In the genomic region with DNA sequence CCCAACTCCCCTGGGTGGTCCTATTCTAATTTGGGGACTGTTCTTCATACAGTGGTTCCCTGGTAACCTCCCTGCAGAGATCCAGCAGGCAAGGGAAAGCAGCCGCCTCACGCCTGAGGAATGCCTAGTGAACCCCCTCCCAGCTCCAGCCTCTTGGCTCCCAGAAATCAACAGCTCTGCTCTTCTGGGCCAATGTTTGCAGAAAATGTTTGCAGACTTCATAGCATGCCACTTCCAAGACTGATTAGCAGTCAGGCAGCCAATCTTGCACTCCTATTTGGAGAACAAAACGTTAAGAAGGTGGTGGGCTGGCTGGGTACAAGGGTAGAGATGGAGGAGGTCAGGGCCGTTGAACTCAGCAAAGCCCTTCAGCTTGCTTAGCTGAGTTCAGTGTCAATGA, we compare ENCODE assay signal across 9 mouse cellular contexts.
A peak's percentile ranks its signal among the peaks of the same experiment; 100 is the strongest.
DNase-seq lines count a peak whose midpoint lies in the region; ATAC-seq and TF ChIP-seq lines count a peak whose summit lies in the region.
"Had no signal": no experiment of that assay in that cellular context is flagged by ENCODE, and none has a peak within 500 bp of the region (broad histone marks: within the 10 kb centered on the region; RNA-seq: fewer than 3 reads in every experiment).

No protein-coding gene starts in this region.

- ATAC-seq in liver, embryonic 12.5 days = no peak
- peak; percentile 90 for ATAC-seq in lung, embryonic 14.5 days (ENCODE audit: insufficient read depth)
- ATAC-seq: activated CD4-positive, CD25-positive, alpha-beta regulatory T cell, adult 4 months had no signal

- TF ChIP-seq POLR2A in liver, adult 2 months (IDR thresholded peaks at IDR 0.05; ENCODE audit: extremely low read depth, insufficient read depth, low read length) = no peak

- peak overlapping the region; percentile 27 for H3K27ac ChIP-seq in liver, adult 2 months (replicated peaks; ENCODE audit: insufficient read depth, low read depth, low read length)
- H3K27ac ChIP-seq in liver, embryonic 12.5 days = no peak overlapping the region
- peak overlapping the region; percentile 77 for H3K27ac ChIP-seq in lung, embryonic 14.5 days (ENCODE audit: low read depth)

- intact Hi-C loops in heart, postnatal 14 days (cut with DNase I) = loop anchor here (5.0 kb wide), 1 partner anchor 49 kb away; no protein-coding TSS in a partner anchor
- intact Hi-C loops in left cerebral cortex, postnatal 25 days (cut with DNase I) = no loop called here

- no peak for DNase-seq in liver, adult 2 months (ENCODE audit: extremely low read depth, low read depth, low spot score)
- DNase-seq in heart, postnatal 14 days = peak; percentile 6 to 18
- DNase-seq in lung, embryonic 14.5 days = peak; percentile 70
- peak; percentile 52 for DNase-seq in yolk sac, embryonic 10.5 days (ENCODE audit: low spot score)
- no peak for DNase-seq in kidney, adult 11 months
- no peak for DNase-seq in left cerebral cortex, postnatal 25 days (ENCODE audit: low spot score in 2 of 2)

- H3K4me2 ChIP-seq in liver, embryonic 12.5 days = no peak overlapping the region
- no peak overlapping the region for H3K4me2 ChIP-seq in lung, embryonic 14.5 days
- H3K4me2 ChIP-seq: midbrain, embryonic 11.5 days had no signal

- 15% methylated on average over 4 of the region's 4 CpGs for WGBS in liver, adult 2 months
- 68% methylated on average over 4 of the region's 4 CpGs for WGBS in liver, embryonic 12.5 days (ENCODE audit: insufficient replicate concordance)
- 15% methylated on average over 4 of the region's 4 CpGs for WGBS in lung, embryonic 14.5 days

- H3K79me2 ChIP-seq in liver, adult 2 months (ENCODE audit: control insufficient read depth, insufficient read depth, low read length) = no peaks in the 10 kb centered on the region

- H3K27me3 ChIP-seq in liver, adult 2 months (ENCODE audit: control insufficient read depth, insufficient read depth, low read length) = no peaks in the 10 kb centered on the region
- no peaks in the 10 kb centered on the region; the same call in none of the 2 replicates for H3K27me3 ChIP-seq in liver, embryonic 12.5 days (replicated peaks)
- no peaks in the 10 kb centered on the region for H3K27me3 ChIP-seq in lung, embryonic 14.5 days (ENCODE audit: insufficient read depth, low read length)

- H3K4me1 ChIP-seq in liver, adult 2 months (ENCODE audit: control insufficient read depth, insufficient read depth, low read length) = peaks cover 10% of the 10 kb centered on the region; the same call in 1 of the 2 replicates
- no peaks in the 10 kb centered on the region for H3K4me1 ChIP-seq in liver, embryonic 12.5 days
- H3K4me1 ChIP-seq in lung, embryonic 14.5 days (ENCODE audit: insufficient read depth) = 0 out of 2 replicates have a peak, but pooled peaks cover 6% of the 10 kb centered on the region

- H3K4me3 ChIP-seq in liver, adult 2 months (ENCODE audit: insufficient read depth, low read depth, low read length) = no peak overlapping the region
- H3K4me3 ChIP-seq in liver, embryonic 12.5 days = no peak overlapping the region
- H3K4me3 ChIP-seq in lung, embryonic 14.5 days (ENCODE audit: low read depth, low read length) = no peak overlapping the region

- H3K36me3 ChIP-seq in liver, adult 2 months (ENCODE audit: control insufficient read depth, insufficient read depth, low read length) = no peaks in the 10 kb centered on the region
- H3K36me3 ChIP-seq in liver, embryonic 12.5 days = no peaks in the 10 kb centered on the region
- no peaks in the 10 kb centered on the region for H3K36me3 ChIP-seq in lung, embryonic 14.5 days (ENCODE audit: insufficient read depth)

- H3K9me3 ChIP-seq in liver, embryonic 12.5 days (replicated peaks) = no peaks in the 10 kb centered on the region
- H3K9me3 ChIP-seq in lung, embryonic 14.5 days (ENCODE audit: low read depth, low read length) = no peaks in the 10 kb centered on the region

- H3K9ac ChIP-seq in liver, adult 2 months (ENCODE audit: low read depth, low read length) = no peak overlapping the region
- H3K9ac ChIP-seq in liver, embryonic 12.5 days = no peak overlapping the region
- no peak overlapping the region for H3K9ac ChIP-seq in lung, embryonic 14.5 days

- no peak for TF ChIP-seq CTCF in liver, adult 2 months (IDR thresholded peaks at IDR 0.05; ENCODE audit: low read depth, low read length)
- no peak for TF ChIP-seq CTCF in lung, embryonic 14.5 days (IDR thresholded peaks at IDR 0.05; ENCODE audit: low read depth)

Comparison
In these comparisons a context has a peak if more than half of its experiments do, and no peak if none do; other contexts are left out.
1. DNase-seq: peak in heart, postnatal 14 days (2 of 2), lung, embryonic 14.5 days (single experiment) and yolk sac, embryonic 10.5 days (single experiment); none in liver, adult 2 months (single experiment), kidney, adult 11 months (single experiment) and left cerebral cortex, postnatal 25 days (0 of 2).